Mouse (Mus musculus): Measurements from ENCODE around the gene Dlec1.

The Dlec1 gene

DNA sequence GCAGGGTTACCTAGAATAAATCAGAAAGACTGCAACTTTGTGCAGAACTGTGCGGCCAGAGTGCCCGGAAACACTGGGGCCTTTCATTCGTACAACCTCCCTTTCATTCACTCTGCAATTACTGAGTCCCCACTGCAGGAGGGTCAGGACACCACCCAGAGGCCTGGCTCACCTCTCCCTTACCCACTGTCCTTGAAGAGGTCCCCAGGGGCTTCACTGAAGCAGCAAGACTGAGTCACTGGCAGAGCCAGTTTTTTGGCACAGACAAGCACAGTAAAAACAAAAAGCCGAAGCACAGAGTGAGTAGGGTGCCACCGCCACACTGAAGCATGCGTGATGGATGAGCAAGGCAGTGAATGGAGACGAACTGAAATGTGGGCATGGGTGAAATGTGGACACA lies 12.8 kb upstream of the Dlec1 start:
- DNase-seq (ENCODE audit: low read depth, low spot score): no peak

DNA sequence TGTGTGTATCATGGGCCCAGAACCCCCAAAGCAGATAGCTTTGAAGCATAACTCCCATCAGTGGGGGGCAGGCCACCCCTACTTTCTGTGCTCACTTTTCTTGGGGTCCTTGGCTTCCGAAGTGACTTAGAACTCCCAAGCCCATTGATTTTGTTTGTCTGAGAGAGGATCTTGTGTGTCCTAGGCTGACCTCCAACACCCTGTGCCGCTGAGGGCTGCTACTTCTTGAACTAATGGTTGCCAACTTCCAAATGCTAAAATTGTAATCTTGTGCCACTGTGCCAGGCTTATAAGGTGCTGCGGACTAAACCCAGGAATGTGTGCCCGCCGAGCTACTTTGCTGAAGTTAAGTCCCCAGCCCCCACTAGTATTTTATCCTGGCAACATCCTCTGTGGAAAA lies 11.8 kb upstream of the Dlec1 start:
- DNase-seq (ENCODE audit: low read depth, low spot score): no peak

DNA sequence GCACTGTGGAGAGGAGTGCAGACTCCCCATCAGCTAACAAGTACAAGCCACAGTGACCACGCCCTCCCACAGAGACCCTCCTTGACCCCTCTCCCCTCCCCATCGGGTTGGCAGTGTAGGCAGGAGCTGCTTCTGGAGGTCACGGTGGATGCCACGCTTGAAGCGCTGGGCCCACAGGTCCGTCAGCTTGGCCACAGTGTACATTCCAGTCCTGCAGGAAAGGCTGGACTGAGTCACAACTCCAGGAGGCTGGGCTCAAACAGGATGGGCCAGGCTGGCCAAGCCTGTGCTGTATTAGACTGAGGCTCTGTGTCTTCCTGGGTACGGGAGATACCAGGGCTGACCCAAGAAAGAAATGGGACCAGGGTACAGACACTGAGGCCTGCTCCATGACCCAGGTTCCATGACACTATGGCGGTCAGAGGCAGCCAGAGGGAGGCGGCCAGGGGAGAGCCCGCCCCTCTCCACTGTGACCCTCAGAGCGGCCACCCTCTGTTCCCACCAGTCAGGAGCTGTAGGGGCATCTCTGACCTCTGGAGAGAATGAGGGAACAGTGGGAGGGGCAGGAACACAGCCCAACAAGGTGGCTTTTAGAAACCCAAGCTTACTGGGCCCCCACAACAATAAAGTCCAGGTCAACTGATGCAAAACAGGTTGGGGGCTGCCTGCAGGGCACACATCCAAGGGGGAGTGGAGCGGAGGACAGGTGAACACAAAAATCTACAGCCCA lies 10.5 kb upstream of the Dlec1 start:
- DNase-seq (ENCODE audit: low read depth, low spot score): no peak

DNA sequence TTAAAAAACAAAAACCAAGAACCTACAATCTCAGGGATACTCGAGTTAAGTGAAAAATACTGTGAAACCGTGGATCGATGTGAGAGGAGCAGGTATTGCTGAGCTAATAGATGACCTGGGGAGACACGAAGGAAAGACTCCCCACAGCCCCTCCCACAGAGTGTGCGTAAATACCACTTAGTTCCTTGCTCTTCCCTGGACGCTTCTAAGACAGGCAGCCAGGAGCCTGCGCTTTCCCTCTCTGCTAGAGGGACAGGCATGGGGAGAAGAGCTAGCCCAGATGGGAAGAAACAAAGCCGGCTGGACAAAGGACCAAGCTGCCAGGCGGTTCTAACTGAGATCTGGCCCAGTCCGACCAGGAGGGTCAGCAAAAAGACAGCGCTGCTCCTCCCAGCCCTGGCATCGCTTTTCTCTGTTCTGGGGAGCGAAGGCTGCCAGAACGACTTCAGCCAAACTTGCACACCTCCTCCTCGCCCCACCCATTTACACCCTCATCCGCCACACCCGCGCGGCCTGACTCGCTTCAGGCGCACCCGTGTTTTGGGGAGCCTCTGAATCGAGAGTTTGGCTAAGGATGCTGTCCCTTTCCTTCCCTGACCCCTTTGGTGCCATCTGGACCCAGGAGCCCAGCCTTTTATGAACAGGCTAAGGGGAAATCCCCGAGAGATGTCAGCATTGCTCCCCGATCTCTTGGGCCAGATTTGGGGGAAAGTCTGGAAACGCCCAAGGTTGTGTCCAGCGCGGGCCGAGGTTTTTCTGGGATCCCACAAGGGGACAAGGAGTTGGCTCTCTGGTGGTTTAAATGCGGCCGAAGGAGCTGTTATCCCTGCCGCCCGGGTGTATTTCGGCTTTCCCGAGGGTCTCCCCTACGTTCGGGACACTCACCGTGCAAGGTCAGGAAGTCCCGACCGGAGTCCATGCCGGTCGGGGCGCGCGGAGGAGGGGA lies 9.5 kb upstream of the Dlec1 start:
- DNase-seq (ENCODE audit: low read depth, low spot score): no peak

DNA sequence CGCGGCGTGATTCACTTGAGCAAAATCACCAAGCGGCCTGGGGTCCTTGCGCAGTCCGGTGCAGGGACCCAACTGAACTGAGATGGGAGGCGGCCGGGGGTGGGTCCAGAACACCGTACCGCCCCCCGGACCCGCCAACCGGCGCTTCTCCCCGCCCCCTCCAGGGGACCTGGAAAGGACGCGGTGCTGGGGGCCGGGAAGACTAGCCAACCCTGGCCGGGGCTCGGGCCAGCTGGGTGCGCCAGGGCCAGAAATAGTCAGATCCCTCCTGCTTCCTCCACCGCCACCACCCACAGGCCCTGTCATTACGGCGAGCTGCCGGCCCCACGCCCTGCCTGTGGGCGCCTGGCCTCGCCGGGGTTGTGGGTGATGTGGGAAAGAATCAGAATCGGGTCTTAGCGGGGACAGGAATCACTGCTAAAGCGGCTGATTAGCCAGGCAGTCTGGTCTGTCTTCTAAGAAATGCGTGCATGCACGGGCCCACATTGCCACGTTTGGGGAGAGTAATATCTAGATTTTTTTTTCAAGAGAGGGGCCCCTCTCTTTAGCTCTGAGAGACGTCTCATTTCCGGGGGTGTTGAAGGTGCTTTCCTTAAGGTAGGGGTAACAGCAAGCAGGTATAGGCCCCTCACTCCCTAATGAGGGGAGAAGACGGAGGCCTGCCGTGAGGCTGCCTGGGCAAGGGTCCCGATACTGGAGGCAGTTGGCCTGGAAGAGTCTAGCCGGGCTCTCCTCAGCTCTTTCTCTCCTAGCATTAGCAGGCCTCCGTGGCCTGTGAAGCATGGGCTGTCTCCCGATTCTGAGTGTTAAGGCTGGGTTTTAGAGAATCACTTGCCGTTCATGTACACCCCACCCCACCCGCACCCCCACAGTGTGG lies 8.6 kb upstream of the Dlec1 start, which contains the start of gene Plcd1:
Gene Plcd1 (minus strand): TSS at position 84 of the 877 bp plus-strand sequence.
- peak; percentile 55 for DNase-seq (ENCODE audit: low read depth, low spot score)

DNA sequence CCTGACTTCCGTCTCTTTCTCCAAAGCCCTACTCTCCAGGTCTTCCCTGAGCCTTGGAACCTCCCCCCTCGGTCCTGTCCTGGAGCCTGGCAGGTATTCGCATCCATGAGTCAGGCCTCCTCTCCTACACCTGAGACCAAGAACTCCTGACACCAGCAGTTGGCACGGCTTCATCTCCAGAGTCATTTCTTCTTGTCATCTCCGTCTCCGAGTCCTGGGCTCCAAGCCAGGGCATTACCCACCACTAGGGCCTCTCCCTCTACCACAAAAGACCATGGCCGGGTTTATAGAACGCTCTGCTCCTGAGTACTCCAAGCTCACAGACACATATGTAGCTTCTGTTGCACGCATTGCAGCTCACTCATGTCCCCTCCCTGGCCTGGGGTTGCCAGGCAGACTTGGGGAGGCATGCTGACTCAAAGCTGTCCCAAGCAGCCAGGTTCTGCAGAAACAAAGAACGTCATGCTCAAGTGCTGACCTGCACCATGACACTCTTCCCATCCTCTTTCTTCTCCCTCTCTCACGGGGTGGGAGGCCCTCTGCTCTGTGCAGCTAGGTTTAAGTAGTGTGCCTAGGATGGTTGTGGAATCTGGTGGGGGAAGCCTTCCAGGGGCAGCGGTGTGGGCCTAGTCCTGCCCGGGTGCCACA lies 7.7 kb upstream of the Dlec1 start:
- DNase-seq (ENCODE audit: low read depth, low spot score): no peak

DNA sequence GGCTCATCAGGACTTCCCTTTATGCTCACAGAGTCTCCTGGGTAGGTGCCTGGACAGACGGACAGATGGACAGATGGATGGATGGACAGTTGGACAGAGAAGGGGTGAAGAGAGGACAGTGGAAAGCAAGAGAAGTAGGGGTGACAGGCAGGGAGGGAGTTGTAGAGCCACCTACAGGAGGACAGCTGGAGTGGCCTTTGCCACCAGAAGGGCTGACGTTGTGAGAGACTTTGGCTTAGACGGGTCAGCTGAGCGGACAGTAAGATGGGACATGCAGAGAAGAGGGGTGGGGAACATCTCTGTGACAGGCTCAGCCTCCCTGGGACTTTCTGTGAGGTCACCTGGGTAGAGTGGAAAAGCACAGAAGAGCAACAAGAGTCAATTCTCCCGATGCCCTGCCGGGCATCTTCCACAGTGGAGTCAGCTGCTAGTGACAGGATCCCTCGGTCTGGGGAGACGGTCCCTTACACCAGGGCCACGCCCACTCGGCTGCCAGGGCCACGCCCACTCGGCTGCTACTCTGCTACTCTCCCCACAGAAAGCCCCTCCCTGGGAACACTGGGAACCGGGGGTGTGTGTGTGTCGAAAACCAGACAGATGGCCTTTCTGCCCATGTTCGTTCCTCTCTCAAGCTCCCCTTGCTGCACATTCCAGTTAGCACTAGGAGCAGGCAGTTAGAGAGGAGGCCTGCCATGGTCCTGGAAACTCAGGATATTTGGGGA lies 1.9 kb upstream of the Dlec1 start:
- no peak for DNase-seq (ENCODE audit: low read depth, low spot score)

DNA sequence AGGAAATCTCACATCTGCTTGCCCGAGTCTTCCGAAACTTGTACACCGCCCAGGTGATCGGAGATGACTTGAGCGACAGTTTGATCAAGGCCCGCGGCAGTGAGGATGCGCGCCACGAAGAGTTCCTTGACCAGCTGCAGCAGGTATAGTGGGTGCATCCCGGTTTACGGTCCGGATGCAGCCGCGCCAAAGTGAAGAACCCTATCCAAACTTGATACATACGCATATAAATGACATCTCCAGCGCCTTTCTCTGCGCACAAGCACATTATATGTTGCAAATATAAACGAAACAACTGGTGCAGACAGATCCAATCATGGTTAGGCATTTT lies 470 bp downstream of the Dlec1 start:
- DNase-seq (ENCODE audit: low read depth, low spot score): no peak

DNA sequence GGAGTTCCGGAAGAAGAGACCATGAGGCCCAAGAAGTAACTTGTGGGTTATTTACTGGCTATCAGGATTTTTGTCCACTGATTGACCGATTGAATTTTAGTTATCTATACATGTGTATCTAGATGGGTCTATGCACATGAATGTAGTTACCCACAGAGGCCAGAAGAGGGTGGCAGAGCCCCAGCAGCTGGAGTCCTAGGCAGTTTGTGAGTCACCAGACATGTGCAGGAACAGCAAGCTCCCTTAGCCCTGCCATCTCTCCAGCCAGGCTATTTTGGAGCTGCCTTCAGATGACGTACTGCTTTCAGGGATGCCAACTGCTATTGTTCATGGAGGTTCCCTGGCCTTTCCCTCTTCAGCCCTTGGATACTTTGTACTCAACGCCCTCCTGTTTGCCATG lies 5.3 kb downstream of the Dlec1 start:
- no peak for DNase-seq (ENCODE audit: low read depth, low spot score)

DNA sequence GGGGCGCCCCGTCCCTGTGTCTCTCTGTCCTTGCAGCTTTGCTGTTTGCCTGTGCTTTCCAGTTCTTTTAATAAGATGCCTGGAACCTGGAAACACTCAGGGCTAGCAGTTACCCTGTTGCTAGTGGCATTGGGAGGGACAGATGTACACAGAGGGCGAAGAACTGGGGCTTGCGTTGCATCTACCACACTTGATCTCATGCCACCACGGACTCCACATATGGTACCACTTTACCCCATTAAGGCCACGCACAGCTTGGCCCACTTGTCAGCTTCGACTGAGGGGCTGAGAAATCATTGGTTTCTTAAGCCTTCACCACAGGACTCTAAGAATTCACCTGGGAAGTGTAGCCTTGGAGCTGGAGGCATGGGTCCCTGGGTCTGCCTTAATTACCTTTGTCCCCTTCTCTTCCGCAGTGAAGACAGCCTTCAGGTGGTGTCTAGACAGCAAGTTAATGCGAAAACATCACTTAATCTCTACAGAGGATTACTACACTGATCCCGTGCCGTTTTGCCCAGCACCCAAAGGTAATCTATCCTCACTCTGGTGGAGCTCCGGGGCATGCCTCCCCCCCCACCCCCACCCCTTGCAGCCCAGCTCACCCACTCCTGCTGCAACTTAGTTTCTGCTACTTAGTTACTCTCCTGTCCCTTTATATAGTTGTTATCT lies 7.5 kb downstream of the Dlec1 start:
- no peak for DNase-seq (ENCODE audit: low read depth, low spot score)

DNA sequence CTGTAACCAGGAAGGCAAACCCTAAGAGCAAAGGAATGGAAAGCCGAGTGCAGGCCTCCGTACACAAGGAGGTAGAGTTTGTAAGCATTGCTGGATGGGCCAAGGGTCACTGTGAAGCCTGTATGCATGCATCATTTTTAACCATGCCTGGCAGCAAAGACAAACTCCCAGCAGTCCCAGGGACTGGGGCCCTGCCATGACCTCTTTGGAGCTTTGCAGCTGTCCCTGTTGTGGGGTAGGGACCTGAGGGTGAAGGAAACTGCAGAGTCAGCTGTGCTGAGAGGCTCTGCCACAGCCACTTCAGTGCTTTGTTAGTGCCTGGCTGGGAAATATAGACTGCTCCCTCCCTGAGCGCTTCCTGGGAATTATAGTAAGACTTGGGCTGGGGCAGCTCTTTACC lies 8.4 kb downstream of the Dlec1 start:
- DNase-seq (ENCODE audit: low read depth, low spot score): no peak

DNA sequence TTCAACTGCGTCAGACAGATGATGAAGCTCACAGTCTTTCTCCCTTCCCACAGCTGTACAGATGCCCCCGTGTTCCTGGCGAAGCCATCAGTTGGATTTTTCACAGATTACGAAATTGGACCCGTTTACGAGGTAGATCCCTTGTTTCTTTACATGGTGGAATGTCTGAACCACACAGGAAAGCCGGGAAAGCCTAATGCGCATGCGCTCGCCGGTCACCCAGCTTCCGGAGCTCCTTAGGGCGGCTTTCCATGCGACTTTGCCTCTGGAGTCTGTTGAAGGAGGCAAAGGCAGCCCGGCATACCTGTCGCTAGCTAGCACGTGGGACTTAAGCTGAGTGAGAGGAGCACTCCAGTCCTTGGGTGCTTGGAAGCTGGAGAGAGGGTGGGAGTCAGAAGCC lies 12.6 kb downstream of the Dlec1 start:
- no peak for DNase-seq (ENCODE audit: low read depth, low spot score)

DNA sequence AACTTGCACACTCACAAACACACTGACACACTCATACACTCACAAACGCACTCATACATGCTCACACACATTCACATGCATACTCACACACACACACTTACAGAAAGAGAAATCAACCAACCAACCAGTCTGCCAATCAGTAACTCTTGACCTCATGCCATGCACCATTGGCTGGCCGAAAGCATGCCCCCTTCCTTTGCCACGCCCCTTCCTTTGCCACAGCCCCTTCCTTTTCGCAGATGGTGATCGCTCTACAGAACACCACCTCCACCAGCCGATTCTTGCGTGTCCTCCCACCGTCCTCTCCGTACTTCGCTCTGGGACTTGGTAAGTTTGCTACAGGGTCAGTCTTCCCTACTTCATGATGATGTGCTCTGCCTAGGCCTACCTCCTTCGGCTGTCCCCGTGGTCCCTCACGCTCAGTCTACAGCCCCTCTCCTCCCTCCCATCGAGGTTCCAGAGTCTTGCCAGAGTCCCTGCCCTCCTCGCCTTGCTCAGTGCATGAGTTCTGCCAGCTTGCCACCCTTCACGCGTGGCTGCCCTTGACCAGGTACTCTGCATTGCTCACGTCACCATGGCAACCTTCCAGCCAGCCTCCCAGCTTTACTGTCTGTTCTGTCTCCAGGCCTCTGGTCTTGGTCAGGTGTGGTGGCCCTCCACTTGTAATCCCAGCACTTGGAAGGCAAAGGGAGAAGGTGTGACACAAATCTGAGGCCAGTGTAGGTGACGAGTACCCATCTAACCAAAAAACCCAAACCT lies 17.3 kb downstream of the Dlec1 start:
- no peak for DNase-seq (ENCODE audit: low read depth, low spot score)

DNA sequence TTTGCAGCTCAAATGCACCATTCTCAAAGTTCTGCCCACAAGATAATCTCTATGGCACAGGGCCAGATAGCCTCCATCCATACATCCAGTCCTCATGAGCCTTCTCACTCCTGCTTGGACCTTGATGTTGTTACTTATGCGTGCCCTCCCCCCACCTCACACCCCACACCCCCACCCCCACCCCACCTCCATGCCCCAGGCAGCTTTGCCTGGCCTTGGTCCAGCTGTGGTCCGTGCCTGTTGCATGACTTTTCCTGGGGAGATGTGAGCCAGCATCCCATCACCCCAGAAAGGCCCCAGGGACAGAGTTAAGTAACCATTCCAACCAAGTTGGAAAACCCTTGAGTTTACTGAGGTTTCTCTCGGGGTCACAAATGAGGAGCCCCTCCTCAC lies 17.9 kb downstream of the Dlec1 start:
- DNase-seq (ENCODE audit: low read depth, low spot score): no peak

DNA sequence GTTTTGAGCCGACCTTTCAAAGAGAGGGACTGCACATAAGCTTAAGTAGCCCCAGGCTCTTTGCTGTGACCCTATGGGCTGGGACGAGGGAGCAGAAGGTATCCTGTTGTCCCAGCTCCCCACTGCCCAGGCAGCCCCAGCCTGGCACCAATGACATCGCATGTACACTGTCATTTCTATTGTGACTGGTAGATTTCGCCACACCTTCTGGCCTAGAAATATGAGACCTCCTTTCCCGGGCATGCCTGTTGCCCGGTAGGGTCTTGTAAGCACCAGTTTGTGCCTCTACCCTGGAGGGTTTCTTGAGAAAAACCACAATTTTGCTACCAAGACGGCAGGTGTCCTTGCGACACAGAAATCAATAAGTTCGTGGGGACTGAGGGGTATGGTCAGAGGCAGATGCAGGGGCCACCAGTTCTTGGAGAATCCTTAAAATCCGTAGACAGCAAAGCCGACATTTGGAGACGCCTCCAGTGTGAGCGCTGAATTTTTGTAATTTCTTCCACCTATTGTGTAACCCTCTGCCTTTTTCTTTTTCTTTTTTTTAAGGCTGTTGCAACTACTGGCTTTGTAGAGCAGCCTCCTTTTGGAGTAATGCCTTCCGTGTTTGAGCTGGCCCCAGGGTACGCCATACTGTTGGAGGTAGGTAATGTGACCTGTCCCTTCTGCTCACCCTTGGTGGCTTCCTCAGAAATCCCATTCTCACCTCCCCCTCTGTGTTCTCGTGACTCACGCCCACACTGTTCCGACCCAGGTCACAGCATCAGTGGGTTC lies 20.5 kb downstream of the Dlec1 start:
- no peak for DNase-seq (ENCODE audit: low read depth, low spot score)

DNA sequence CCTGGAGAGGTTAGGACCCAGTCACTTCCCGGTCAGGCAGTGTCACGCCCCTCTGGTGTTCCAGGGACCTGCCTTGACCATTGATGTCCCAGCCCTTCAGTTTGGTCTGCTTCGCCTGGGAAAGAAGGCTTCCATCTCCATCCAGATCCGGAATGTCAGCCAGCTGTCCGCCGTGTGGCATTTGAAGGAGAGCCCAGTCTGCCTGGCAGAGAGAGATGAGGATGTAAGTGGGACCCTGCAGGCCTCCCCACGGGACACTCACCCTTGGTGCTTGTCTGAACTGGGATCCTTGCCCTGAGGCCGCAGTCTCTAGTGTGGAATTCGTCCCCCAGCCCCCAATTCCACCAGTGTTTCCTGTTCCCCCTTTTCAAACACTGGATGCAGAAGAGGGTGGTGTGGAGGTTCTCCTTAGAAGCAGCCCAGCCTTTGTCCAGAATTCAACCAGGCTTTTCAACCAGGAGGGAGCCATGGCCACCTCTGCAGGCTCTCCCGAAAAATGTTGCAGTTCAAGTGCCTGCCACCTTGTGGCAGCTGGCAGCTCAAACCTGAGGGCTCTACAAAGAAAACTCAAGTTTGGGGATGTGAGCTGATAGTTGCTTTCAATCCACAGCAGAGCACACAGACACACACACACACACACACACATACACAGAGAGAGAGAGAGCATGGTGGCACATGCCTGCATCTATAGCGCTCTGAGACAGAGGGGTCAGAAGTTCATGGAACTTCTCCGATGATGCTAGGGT lies 26.3 kb downstream of the Dlec1 start:
- no peak for DNase-seq (ENCODE audit: low read depth, low spot score)

DNA sequence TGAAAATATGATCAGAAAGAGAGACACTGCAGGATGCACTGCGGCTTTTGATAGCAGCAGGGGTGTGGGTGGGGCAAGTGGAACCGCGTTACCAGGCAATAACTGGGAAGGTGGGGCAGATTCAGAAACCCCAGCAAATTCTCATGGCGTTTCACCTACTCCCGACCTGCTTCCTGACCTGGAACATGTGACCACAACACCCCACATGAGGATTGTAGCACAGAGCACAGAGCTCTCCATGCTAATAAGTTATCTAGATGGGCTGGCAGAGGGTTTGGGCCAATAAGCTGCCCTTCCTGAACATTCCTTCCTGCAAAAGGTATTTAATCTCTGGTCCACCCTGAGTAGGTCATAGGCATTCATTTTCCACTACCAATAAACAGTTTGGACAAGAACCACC lies 28.4 kb downstream of the Dlec1 start:
- DNase-seq (ENCODE audit: low read depth, low spot score): no peak

DNA sequence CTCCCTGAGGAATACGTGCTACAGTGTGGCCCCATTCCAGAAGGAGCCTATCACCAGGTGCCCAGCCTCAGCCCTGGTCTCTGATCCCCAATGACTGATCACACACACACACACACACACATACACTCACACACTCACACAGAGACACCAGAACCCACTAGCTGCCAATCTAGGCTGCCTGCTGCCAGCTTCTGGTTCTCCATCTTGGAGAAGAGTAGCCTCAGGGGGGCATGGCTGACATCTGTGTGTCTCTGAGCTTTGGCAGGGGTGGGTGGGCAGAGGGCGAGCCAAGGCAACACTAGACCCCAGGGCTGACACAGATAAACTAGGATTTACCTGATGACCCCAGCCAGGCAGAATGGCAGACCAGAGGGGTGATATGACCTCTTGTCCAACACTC lies 36.6 kb downstream of the Dlec1 start:
- no peak for DNase-seq (ENCODE audit: low read depth, low spot score)
